Mouse (Mus musculus) erythroid progenitor cell, adult 5-6 weeks (primary cell): ENCODE data around the gene Fjx1. TPM values are rescaled to one million over a fixed set of nuclear protein-coding genes. Genes with fewer than 3 reads are reported as not detected.

Experiments used
- ATAC-seq: replicated peaks from 2 replicates; pipeline ENCODE4 v1.8.0; 2016; ENCODE audit warnings: moderate number of reproducible peaks, mild to moderate bottlenecking, moderate TSS enrichment, inconsistent platforms; ENCODE audit not compliant: poor library complexity, low FRiP score, severe bottlenecking
- total RNA-seq, 2 experiments: library from RNA; stranded (forward) in 1 of 2; stranded (reverse) in 1 of 2; fragments of 150-400 nt in 1 of 2; fragments of 186-747, 209-891 nt in 1 of 2; gene quantifications; 2 replicates each; pipeline versions ENCODE4 v1.2.3 to v1.2.4; 2015 to 2017; ENCODE audit warnings: low replicate concordance in 2 of 2

Gene Fjx1
- total RNA-seq, 2 experiments from 2014 or later = not detected

GRCm38 (mm10) chr2:102431084-102431483 lies 21.2 kb downstream of the Fjx1 start:
- ATAC-seq = no peak

DNA sequence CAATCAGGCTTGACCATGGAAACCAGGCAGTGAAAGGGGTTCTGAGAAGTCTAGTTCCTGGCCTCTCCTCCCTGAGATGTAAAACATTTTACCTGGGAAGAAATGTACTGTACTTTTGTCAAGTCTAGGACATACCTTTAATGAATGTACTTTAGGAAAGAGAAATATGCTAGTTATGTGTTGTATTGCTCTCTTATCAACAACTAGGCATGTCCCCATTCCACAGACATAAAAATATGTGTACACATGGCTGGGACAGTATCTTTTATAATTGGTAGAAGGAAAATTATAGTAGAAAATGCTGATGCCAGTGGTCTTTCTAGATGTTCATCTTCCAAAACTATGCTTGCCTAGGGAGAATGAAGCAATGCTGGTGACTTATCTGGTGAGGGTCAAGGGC lies 24.3 kb downstream of the Fjx1 start:
- ATAC-seq = no peak

- ATAC-seq = no peak
Observed at GRCm38 (mm10) chr2:102426434-102426833, 25.9 kb downstream of the Fjx1 start.

- ATAC-seq = no peak
Observed at GRCm38 (mm10) chr2:102416149-102416743, 36.1 kb downstream of the Fjx1 start.

GRCm38 (mm10) chr2:102412738-102413137 lies 39.6 kb downstream of the Fjx1 start:
- no peak for ATAC-seq

DNA sequence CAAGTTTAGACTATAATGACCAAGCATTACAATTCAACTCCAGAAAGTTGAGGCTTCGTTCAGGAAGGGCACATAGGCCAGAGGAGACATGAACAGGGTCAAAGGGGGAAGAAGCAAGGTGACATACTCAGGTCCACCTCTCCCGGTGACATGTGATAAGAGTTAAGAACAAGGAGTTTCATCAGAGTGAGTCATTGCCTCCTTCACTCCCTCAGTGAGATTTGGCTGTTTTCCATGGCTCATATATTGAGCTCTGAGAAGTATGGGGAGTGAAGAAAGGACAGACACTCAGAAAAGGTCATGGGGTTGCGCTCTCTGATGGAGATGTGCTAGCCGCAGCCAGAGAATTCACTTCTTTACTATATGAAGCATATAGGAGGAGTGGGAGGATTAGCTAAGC lies 41.7 kb downstream of the Fjx1 start:
- ATAC-seq = no peak

GRCm38 (mm10) chr2:102409741-102410140 lies 42.6 kb downstream of the Fjx1 start:
- ATAC-seq = no peak

DNA sequence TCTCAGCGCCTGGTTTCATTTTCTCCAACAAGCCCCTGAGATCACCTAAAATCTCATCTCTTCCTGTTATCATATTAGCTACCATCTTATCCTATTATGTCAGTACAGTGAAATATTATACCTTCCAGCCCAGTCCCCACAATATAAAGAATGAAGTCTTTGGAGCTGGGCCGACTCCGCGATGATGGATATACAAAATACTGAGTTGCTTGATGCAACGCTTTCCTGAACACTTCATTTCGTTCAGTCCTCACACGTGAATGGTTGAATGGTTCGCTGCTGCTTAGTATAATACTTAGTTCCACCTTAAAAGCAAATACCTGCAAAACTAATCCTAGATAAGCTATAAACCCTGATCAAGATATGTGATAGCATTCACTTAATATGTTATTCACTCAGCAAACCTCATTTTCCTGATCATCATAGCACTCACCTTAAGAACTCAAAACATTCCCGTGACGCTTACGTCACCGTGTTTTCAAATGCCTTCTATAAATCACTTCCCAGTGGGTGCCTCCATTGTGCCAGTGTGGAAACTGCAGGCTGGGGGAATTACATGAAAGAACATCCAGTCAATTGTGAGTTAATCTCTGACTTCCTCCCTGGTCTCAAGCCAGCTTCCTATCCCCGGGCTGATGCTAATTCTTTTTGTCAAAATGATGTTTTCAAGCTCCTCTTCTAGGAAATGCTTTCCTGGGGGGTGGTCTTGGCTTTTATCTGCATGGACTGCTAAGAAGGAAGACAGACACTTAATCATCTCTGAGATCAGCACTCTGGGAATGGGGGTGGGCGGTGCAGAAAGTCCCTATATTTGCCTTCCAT lies 44.7 kb downstream of the Fjx1 start, which contains the start of gene Trim44:
Trim44 (minus strand) TSS at position 466 of the 822 bp plus-strand sequence.
- no peak for ATAC-seq

DNA sequence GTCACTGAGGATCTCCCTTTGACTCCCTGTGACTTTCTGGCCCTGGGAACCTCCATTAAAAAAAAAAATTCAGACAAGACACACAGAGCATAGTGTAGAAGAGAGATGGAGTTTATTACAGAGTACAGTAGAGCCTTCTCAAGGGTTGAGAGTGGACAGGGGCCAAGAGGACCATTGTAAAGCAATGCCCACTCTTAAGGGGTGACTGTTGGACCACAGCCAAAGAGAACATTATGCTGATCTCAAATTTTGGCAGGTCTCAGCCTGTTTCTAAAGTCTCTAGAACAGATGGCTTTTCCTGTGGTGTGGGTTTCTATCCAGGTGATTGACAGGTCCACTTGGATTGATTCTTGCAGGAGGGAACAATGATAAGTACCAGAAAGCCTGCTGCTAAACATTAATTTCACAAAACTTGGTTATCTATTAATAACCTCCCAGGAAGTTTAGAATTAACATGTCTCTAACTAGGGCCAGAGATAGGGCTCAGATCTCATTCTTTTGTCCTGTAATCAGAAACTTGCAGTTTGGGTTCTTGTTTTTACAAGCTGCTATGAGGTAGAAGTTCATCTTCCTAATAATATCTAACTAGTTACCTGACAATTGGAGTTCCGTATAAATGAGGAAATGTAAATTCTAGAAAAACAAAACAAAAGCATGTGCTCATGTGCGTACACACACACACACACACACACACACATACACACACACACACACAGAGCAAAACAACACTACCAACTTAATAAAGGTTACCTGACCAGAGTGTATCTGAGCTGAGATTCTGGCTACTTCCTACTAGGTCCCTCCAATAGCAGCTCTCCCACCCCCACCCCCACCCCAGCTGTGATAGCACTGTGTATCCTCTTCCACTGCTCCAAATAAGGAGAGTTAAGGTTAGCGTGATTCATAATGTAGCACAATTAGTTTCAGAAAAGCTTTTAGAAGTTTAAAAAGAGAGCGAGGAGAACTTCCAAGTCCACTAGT lies 45.7 kb downstream of the Fjx1 start:
- no peak for ATAC-seq

DNA sequence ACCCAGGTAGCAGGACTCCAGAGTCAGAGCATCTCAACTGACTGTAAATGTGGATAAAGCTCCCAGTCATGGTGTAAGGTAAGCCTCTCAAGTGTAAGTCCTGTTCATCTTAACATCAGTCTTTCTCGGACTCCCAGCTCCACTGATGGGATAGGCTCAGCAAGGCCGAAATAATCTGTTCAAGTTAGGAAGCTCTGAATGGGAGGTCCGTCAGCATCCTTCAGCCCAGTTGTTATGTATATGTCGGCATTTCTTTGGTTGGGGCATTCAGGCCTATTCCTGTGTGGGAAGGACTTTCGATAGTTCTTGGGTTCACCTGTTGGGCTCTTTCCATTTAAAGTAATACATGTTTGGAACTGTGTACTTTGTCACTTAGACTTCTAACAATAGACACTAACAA lies 48.3 kb downstream of the Fjx1 start:
- no peak for ATAC-seq

GRCm38 (mm10) chr2:102403306-102403705 lies 49.0 kb downstream of the Fjx1 start:
- no peak for ATAC-seq

GRCm38 (mm10) chr2:102401352-102401692 lies 51.0 kb downstream of the Fjx1 start:
- no peak for ATAC-seq

DNA sequence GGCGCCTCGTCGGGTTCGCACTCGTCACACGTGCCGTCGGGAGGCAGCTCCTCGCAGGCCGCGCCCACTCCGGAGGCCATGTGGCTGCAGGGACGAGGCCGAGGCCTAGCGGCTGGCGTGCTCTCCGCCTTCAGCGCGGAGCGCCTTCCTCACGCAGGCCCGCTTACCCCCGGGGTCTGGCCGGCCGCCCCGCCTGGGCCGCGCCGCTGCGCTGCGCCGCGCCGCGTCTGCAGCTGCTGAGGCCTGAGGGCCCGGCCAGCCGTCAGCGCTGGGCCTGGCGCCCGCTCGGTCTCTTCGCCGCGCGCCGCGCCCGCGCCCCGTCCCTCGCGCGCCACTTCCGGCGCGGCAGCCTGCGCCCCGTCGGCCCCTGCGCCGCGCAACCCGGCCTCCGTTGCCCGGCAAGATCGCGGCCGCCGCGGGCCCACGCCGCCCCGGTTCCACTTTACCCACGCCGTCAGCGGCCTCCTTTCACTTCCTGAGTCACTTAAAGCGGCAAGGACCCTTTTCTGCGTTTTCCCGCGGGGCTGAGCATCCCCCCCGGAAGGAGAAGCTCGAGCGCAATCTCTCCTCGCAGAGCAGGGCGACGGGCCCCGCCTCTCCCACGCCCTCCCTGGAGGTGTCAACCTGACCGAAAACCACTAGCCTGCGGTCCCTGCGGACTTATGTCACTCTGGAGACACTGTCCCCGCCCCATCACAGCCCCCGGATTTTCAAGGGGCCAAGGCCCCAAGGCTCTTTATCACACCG lies 51.5 kb downstream of the Fjx1 start:
- peak; percentile 93 for ATAC-seq

DNA sequence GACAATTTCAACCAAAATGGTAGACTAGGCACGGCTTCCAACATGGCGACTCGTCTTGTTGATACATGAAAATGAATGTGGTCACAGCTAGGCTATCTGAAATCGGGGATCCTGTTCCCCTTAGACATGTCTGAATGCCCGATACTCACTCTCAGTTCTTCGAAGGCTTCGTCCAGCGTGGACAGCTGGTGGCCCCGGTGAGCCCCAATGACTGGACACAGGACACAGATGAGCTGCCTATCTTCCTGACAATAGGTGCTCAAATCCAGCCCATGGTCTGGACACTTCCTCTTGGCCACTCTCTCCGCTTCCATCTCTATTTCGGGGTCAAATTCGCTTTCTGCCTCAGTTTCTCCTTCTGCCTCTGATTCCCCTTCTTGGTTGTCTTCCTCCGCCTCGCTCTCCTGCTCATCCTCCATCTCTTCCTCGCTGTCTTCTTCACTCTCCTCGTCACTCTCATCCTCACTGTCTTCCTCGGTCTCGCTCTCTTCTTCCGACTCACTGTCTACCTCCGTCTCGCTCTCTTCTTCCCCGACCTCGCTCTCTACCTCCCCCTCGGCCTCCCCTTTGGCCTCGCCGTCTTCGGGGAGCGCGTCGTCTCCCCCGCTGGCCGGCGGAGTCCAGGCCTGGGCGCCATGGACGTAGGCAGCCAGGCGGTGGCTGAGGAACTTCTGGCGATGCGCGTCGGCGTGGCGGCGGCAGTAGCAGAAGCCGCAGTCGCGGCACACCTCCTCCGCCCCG lies 52.3 kb downstream of the Fjx1 start:
- no peak for ATAC-seq

Other genes with a start within 250 kb of the Fjx1 start
- gene Trim44, start 44.7 kb downstream of the Fjx1 start, total RNA-seq (2015; ENCODE audit: low replicate concordance) = 25.2 and 26.3 TPM in 2 replicates
- 21.8 and 23.6 TPM in 2 replicates for gene Trim44, start 44.7 kb downstream of the Fjx1 start, total RNA-seq (2017; ENCODE audit: low replicate concordance)
- not detected in 2 replicates for gene Pamr1, start 97.5 kb upstream of the Fjx1 start, total RNA-seq (2015; ENCODE audit: low replicate concordance)
- not detected in 2 replicates for gene Pamr1, start 97.5 kb upstream of the Fjx1 start, total RNA-seq (2017; ENCODE audit: low replicate concordance)
- not detected in 2 replicates for gene Slc1a2, start 206.2 kb upstream of the Fjx1 start, total RNA-seq (2015; ENCODE audit: low replicate concordance)
- gene Slc1a2, start 206.2 kb upstream of the Fjx1 start, total RNA-seq (2017; ENCODE audit: low replicate concordance) = not detected in 2 replicates